Mouse (Mus musculus): ENCODE results near the gene Hdac5. TPM values are rescaled to one million over a fixed set of nuclear protein-coding genes. Genes with fewer than 3 reads are reported as not detected.
A peak's percentile ranks its signal among the peaks of the same experiment; 100 is the strongest.

Gene Hdac5
- total RNA-seq, 2 experiments from 2014 or later: 78.3 to 78.7 TPM

- Histone ChIP-seq H3K27ac (peak overlapping the region; percentile 98), H3K4me3 (peak overlapping the region; percentile 80)
- no peak for TF ChIP-seq CTCF (IDR thresholded peaks at IDR 0.05)
- peak; percentile 99 for DNase-seq
- intact Hi-C loops (cut with DNase I): no loop called here
Measured at GRCm38 (mm10) chr11:102218783-102219182, 11.2 kb downstream of the Hdac5 start.

- Histone ChIP-seq H3K4me3 (peak overlapping the region; percentile 80), H3K27ac (peak overlapping the region; percentile 98)
- intact Hi-C loops (cut with DNase I): no loop called here
- DNase-seq: peak; percentile 52
- no peak for TF ChIP-seq CTCF (IDR thresholded peaks at IDR 0.05)
Measured at GRCm38 (mm10) chr11:102217876-102218430, 12.0 kb downstream of the Hdac5 start.

GRCm38 (mm10) chr11:102217396-102217795 is 12.6 kb downstream of the Hdac5 start:
- Histone ChIP-seq H3K27ac (peak overlapping the region; percentile 98), H3K4me3 (peak overlapping the region; percentile 80)
- peak; percentile 66 for DNase-seq
- intact Hi-C loops (cut with DNase I): no loop called here
- no peak for TF ChIP-seq CTCF (IDR thresholded peaks at IDR 0.05)

GRCm38 (mm10) chr11:102216886-102217240 is 13.1 kb downstream of the Hdac5 start:
- peak; percentile 50 for DNase-seq
- H3K27ac ChIP-seq: peak overlapping the region; percentile 98
- H3K4me3 ChIP-seq: peak overlapping the region; percentile 80
- intact Hi-C loops (cut with DNase I): no loop called here
- TF ChIP-seq CTCF (IDR thresholded peaks at IDR 0.05): no peak

- intact Hi-C loops (cut with DNase I): no loop called here
- peak overlapping the region; percentile 80 for H3K4me3 ChIP-seq
- H3K27ac ChIP-seq: peak overlapping the region; percentile 98
- DNase-seq: peak; percentile 89
- TF ChIP-seq CTCF (IDR thresholded peaks at IDR 0.05): no peak
Measured at GRCm38 (mm10) chr11:102216056-102216885, 13.7 kb downstream of the Hdac5 start.

- intact Hi-C loops (cut with DNase I): no loop called here
Measured at GRCm38 (mm10) chr11:102215511-102215910, 14.5 kb downstream of the Hdac5 start.

GRCm38 (mm10) chr11:102214430-102215156 is 15.4 kb downstream of the Hdac5 start:
- H3K4me3 ChIP-seq: peak overlapping the region; percentile 66

More at GRCm38 (mm10) chr11:102215511-102215910, 14.5 kb downstream of the Hdac5 start:
- peak overlapping the region; percentile 66 for H3K4me3 ChIP-seq
- peak overlapping the region; percentile 98 for H3K27ac ChIP-seq
- no peak for TF ChIP-seq CTCF (IDR thresholded peaks at IDR 0.05)
- DNase-seq: peak; percentile 43

GRCm38 (mm10) chr11:102211936-102212341 is 18.0 kb downstream of the Hdac5 start:
- DNase-seq: peak; percentile 90
- Histone ChIP-seq H3K4me3 (peak overlapping the region; percentile 47), H3K27ac (peak overlapping the region; percentile 98)
- no peak for TF ChIP-seq CTCF (IDR thresholded peaks at IDR 0.05)
- intact Hi-C loops (cut with DNase I): no loop called here

More at GRCm38 (mm10) chr11:102214430-102215156, 15.4 kb downstream of the Hdac5 start:
- intact Hi-C loops (cut with DNase I): no loop called here
- TF ChIP-seq CTCF (IDR thresholded peaks at IDR 0.05): no peak
- peak; percentile 76 for DNase-seq
- peak overlapping the region; percentile 98 for H3K27ac ChIP-seq

- intact Hi-C loops (cut with DNase I): no loop called here
- Histone ChIP-seq H3K4me3 (peak overlapping the region; percentile 47), H3K27ac (peak overlapping the region; percentile 98)
- DNase-seq: no peak
- TF ChIP-seq CTCF (IDR thresholded peaks at IDR 0.05): no peak
Measured at GRCm38 (mm10) chr11:102211011-102211410, 19.0 kb downstream of the Hdac5 start.

GRCm38 (mm10) chr11:102210185-102210584 is 19.8 kb downstream of the Hdac5 start:
- DNase-seq: no peak
- Histone ChIP-seq H3K27ac (peak overlapping the region; percentile 98), H3K4me3 (0 out of 2 replicates have a peak overlapping the region, but pooled peaks have one; percentile 2)
- intact Hi-C loops (cut with DNase I): no loop called here
- no peak for TF ChIP-seq CTCF (IDR thresholded peaks at IDR 0.05)

GRCm38 (mm10) chr11:102209742-102210141 is 20.2 kb downstream of the Hdac5 start:
- TF ChIP-seq CTCF (IDR thresholded peaks at IDR 0.05): peak; percentile 70
- Histone ChIP-seq H3K27ac (peak overlapping the region; percentile 98), H3K4me3 (0 out of 2 replicates have a peak overlapping the region, but pooled peaks have one; percentile 2)
- intact Hi-C loops (cut with DNase I): no loop called here
- peak; percentile 65 for DNase-seq

- Histone ChIP-seq H3K4me3 (no peak overlapping the region; the same call in 1 of the 2 replicates), H3K27ac (peak overlapping the region; percentile 62)
- no peak for TF ChIP-seq CTCF (IDR thresholded peaks at IDR 0.05)
- intact Hi-C loops (cut with DNase I): no loop called here
- no peak for DNase-seq
Measured at GRCm38 (mm10) chr11:102208846-102209245, 21.1 kb downstream of the Hdac5 start.
